Mouse (Mus musculus): Measurements from ENCODE around the gene Ino80.

GRCm38 (mm10) chr2:119514026-119514522 is 36.6 kb upstream of the Ino80 start:
- TF ChIP-seq POLR2A (IDR thresholded peaks at IDR 0.05; ENCODE audit: extremely low read depth, insufficient read depth, low read length): no peak
- no peak for TF ChIP-seq CTCF (IDR thresholded peaks at IDR 0.05; ENCODE audit: low read depth, low read length)
